Mouse (Mus musculus) mesoderm, embryonic 11.5 days (tissue): ENCODE data around the gene Mrpl12.

ENCODE experiments used
- DNase-seq: peaks from one replicate; pipeline ENCODE4 v3.0.0-alpha.2; 2012; ENCODE audit warnings: low read depth, low spot score

Mrpl12 gene

DNA sequence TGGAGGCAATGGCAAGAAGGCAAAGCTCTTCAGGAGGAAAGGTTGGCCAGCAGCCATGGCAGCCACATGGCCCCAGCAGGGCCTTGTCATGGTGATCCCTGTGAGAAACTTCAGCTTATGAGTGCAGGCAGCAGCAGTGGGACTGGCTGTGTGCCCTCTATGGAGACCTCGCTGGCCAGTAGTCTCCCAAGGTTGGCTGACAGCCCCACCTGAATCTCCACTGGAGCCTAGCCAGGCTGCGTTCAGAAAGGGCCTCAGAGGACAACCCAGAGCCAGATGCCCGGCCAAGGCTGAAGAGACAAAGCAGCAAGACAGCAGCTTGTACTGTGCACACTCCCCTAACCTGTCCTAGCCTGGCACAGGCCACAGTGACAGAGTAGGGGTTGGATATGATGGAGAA lies 54.1 kb downstream of the Mrpl12 start:
- DNase-seq = no peak
